Mouse (Mus musculus): ENCODE data around the gene Csrp2.

GRCm38 (mm10) chr10:110971044-110971443 is 51.5 kb downstream of the Csrp2 start:
- TF ChIP-seq CTCF (IDR thresholded peaks at IDR 0.05; ENCODE audit: control insufficient read depth, insufficient read depth, low read length) (no peak), POLR2A (IDR thresholded peaks at IDR 0.05; ENCODE audit: borderline replicate concordance, control insufficient read depth, low read depth, low read length) (no peak)
